Mouse (Mus musculus) right cerebral cortex, postnatal 25 days (tissue): Measurements from ENCODE around the gene Foxa1.

ENCODE experiments used
- DNase-seq: peaks from one replicate; pipeline ENCODE4 v3.0.0; 2022

Foxa1 gene

DNA sequence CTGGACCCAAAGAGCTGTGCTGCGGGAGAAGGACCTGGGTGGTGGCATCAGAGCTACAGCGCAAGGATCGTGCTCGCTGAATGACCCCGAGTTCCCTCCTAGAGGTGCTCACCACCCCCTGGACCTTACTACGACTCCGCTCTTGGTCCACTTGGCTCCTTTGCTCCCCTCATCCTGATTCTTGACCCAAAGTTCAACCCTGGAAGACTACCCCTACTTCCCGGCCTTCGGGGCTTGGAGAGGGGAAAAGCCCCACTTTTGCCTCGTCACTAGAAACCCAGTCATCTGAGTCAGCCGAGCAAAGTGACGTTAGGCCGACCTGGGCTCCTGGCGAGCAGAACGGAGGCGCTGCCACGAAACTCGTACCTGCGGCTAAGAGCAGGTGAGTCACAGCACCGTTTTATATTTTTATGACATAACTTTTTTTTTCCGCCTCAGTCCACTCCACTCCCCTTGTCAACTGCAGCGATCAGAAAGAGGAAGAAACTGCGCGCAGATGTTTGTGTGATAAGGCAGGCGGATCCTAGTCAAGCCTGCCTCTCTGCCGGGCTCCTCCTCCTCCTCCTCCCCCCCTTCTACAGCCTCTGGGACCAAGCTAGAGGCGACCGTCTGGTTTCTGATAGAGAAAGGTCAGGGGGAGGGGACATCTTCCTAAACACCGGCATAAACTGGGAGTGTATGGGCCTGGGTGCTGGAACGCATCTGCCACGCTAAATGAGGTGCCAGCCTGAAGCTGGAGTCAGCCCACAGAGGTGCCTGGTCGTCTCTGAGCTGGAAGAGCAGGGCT is at the start of gene Foxa1:
Gene Foxa1 (minus strand): TSS at position 502 of the 787 bp plus-strand sequence.
- peak; percentile 9 for DNase-seq

DNA sequence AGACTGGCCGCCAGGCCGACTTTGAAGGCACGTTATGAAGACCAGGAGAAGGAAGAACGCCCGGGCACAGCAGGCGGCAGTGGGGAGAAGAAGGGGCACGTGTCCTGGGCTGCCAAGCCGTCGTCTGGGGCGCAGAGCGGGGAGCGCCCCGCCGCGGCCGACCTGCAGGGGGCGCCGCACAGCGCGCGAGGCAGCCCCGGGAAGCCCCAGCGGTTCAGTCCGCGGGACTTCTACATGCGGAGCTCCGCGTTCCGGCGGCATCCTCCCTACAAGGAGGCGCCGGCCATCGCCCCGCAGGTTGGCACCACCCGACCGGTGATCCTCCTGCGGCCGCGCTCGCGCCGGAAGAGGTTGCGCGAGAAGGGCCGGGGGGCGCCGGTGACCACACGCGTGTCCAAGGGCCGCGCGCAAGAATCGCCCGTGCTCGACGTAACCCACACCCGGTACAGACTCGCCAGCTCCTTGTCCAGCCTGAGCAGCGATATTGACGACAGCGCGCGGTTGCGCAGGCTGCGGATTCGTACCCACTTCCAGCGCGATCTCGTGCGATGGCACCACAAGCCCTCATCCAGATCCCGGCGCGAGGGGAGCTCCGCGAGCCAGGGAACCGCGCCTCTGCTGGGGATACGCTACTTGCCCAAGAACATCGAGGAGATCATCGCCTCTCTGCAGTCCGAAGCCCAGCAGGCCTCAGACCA is 29.4 kb upstream of the Foxa1 start:
- peak; percentile 10 for DNase-seq

DNA sequence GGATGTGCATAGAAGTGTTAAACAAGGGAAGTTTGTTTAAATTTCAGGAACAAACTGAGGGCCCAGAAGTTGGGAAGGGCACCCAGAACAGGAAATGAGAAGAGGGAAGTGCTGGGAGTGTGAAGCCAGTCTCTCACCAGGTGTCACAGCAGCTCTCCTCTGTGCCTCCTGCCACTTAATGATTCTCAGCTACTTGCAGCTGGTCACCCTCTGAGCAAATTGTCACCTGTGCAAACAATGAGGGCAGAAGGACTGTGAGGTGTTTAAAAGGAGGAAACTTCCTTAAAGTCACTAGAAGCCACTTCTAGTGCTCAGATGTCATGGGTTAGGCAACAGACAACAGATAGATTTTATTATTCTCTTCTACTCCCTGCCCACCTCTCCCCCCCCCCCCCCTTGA is 25.7 kb upstream of the Foxa1 start:
- DNase-seq: no peak

DNA sequence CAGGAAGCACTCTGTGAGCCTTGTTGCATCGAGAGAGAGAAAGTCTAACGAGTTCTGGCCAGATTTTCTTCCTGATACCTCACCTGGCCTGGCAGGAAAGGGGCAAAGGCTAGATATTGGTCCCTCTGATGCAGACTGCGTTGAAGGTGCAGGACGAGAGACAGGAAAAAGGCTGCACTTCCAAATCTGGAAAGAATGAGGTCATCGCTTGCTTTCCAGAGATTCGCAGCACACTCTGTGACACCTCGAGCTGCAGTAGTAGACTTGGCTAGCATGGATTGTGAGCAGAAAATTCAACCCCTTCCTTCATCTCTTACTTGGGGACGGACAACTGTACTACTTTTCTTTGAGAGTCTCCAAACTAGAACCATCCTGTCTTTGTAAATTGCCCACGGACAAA is 25.1 kb upstream of the Foxa1 start:
- no peak for DNase-seq

DNA sequence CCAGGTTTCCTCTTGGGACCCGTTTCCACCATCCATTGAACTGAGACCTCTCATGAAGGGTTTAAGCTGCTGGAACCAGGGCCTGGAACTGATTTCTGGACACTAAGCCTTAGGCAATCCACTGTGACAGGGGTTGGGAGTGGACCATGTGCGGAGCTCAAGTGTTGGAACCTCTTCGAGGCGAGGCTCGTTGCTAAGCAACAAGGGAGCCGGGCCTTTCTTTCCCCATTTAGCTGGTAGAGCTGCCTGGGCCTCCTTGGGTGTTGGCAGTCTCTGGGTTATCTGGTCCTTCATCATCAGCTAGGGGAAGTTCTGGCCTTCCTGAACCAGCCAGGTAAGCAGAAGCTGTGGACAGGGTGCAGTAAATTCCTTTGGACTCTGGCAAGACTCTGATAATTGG is 17.2 kb upstream of the Foxa1 start, which contains the start of gene Ttc6:
Gene Ttc6 (plus strand): TSS at position 205 of the 400 bp plus-strand sequence.
- DNase-seq: no peak

DNA sequence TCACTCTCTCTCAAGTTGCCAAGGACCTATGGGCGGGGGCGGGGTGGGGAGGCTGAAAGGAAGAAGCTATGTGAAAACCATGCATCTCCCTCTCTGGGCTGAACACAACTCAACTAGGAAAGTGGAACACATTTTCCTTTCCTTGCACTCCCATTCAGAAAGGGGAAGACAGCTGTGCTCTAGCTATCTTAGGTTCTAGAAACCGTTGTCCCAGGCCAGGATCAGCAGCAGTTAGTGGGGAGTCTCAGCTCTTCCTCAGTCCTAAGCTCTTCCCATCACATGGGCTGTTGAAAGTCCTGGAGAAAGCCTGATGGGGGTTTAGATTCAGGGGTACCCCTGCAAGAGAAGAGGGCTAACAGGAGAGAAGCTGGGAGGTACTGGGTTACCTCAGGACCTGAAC is 7.4 kb upstream of the Foxa1 start:
- DNase-seq: no peak

DNA sequence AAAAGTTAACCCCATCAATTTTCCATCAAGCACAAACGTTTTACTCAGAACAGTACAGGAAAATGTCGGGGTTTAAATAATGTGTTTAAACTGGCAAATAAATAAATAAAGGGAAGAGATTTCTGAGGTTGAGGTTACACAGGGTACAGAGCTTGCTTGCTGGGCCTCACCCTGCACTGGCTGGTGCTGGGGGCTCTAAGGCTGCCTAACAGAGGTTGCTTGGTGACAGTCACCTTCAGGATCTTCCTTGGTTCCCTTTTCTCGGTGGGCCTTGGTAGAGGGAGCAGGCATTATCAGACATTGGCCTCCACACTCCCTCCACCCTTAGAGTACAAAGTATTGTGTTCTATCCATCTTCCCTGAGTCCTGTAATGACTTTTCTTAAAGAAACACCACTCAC is 5.6 kb upstream of the Foxa1 start:
- no peak for DNase-seq

DNA sequence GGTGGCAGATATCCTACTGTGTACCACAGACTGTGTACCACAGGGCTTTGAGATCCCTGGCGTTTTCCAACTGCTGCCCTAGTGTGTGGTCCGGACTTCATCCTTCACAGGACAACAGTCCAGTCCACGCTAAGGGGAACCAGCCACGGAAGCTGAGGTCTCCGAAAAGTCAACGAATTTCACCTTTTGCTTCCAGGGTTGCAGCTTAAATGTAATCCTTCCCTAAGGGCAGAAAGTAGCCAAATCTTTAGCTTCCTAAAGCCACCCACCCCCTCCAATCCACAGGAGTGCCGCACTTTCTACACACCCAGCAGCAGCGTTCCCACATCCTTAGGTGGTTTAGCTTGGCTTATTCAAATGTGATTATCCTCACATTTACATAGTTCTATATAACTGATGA is 4.2 kb upstream of the Foxa1 start:
- no peak for DNase-seq

DNA sequence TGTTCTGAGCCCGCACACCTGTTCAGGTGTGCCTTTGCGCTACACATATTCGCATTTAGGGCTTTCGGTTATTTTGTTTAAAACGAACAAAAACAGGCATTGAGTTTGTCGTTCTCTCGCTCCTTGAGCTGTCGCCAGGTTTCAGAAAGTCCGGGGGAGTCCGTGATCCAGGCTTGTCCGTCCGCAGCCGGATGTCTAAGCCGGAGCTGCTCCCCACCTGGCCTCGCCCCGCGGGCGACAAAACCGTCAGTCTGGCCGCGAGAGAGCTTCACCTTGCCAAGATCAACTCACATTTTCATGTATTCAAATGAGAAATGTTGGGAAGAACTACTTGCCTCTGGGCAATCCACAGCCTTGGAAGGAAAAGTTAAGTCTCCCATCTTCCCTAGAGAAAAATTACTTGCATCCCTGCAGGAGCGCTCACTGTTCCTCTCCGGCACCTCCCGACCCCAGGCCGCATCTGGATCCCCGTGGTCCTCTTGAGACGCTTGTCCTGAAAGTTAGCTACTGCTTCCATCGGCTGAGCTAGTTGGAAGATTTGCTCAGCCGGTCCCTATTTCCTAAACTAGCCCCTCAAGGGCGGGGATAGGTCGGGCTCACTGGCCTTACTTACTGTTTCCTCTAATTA is 3.6 kb upstream of the Foxa1 start:
- peak; percentile 17 for DNase-seq

DNA sequence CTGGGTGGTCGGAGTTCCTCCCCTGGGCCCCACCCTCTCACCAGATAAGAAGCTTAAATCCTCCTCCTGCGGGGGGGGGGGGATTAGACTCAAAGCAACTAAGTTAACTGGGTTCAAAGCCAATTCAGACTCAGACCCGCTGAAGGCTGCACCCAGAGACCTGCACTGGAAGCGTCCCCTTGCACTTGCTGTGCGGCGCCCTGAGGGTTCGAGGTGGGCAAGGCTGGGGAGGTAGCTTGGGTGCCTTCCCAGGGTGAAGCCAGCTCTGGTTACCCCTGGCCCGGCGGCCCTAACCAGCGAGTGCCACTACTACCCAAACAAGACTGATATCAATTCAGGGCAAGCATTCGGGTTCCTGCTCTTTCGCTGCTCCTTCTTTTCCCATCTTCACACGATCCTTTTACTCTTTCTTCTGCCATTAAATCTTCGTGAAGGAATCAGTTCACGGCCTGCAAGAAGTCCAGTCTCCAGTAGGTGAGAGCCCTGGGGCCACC is 3.0 kb upstream of the Foxa1 start:
- DNase-seq: no peak

DNA sequence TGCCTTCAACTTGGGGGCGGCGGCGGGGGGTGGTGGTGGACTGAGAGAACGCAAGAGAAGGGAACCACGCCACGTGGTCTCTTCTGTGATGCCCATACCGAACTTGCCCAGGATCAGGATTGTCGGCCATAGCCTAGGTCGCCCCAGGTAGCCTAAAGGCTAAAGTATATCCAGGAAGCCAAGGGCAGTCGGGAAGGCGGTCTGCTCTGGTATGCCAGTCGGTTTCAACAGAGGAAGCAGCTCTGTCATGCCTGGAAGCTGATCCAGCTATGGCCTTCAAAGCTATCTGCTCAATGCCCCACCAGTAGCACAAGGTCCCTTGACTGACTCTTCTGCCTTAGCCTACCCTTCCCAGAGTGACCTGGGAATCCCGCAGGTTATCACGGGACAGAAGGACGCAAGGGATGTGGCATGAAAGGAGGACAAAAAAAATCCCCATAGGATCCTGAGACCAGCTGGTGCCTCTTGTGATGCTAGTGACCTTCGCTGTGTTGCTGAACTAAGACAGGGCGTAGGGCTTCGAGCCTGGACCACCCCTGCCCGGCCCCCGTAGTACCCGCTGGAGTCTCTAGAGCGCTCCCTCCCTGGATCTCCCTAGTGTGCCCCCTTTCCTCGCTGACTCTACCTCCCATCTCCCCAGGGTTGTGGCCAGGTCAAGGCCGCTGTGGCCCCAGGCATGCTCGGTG is 2.4 kb upstream of the Foxa1 start:
- no peak for DNase-seq

DNA sequence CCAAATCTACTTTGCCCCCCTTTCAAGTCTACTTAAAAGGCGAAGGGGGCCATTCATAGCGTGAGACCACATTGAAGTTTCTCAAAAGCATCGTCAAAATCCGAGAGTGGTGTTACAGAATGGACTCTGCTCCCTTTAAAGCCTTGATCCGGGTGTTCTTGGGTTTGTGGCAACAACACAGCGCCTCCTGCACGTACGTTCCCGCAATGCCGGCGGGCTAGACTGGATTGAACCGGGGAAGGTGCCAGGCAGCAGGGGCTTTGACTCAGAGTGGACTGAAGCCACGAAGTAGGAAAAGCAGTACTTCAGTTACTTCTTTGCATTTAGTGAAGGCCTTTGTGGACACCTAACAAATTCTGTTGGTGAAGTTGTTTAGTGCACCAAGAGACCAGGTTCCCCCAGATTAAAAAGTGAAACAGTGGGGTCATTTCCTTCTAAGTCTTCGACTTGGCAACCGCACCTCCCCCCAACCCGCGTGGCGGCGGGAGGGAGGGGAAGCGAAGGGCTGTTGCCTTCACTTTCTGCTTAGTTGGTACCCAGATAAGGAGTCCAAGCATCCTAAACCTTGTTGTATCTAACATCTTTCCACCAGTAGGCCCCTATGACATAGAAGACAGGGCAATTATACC is 1.8 kb upstream of the Foxa1 start:
- DNase-seq: no peak

DNA sequence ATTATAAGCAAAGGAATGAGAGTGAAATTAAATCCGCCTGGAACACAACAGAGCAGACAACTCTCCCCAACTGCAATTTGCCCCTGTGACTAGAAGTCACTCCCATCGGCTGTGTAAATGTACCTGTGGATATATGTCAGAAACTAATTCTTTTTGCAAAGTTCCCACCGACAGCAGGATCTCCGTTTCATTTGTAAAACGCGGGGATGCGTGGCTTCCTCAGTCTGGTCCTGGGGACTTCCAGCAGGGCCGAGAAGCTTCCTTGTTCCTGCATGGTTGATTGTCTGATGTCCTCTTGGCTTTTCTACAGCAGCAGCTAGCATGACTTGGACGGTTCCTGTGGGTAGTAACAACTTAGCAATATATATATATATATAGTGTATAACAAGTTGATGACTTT is 1.2 kb upstream of the Foxa1 start:
- no peak for DNase-seq

DNA sequence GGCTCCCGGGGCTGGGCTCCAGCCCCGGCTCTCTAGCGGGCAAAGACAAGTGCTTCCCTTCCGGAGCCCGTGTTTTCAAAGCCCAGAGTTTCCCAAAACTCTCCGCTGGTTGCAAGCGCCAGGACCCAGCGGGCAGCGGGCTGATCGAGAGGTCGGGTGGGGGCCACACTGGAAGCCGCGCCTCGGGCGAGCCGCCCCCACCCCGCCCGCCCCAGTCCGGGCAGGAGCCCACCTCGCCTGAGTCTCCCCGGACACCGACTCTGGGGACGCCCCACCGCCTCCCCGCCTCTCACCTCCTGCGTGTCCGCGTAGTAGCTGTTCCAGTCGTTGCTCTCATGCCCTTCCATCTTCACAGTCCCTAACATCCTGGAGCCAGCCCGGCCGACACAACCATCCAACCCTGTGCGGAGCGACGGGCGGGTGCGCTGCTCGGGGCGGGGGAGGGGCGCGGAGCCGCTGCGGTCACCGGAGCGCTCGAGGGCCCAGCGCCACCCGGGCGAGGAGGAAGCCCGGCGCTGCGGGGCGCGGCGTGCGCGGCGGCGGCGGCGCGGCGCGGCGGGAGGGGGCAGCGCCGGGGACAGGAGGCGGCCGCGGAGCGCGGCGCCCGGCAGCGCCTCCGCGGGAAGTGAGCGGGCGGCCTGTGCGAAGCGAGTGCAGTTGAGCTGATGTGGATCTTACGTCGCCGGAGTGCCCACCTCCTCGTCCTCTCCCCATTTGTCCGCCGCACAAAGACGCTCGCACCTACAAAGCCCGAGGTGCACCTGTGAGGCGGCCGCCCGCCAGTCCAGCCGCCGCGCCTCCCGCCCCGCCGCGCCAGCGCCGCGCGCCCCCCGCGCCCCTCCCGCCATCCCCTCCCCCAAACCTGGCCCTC is 1.1 kb downstream of the Foxa1 start:
- DNase-seq: peak; percentile 14

DNA sequence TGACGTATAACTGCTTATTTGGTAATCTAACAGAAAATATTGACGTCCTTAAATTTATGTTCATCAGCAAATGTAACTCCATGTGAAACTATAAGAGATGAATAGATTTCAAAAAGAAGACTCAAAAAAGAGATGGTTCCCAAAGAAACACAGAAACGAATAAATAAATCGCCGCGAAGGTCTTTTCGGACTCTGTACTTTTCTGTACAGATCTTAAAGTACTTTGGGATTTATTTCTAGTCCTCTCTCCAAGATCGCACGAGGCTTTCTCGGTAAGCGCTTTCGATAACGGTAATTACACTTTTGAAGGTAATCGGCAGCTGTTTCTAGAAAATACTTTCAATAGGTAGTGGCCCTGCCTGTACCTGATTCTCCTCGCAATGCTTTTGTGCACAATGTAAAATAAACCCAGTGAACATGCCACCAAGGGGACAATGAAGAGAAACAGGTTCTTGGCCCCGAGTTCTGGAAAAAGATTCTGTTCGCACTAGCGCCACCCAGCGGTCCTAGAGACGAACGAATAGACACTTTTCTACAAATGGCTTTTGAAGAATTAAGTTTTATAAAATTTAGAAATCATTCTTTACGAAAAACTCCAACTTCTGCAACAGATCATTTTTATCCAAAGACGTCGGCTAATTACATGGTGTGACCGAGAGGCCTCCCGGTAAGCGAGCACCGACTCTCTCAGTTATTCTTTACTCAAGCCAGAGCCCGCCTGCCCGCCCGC is 1.9 kb downstream of the Foxa1 start:
- peak; percentile 25 for DNase-seq

DNA sequence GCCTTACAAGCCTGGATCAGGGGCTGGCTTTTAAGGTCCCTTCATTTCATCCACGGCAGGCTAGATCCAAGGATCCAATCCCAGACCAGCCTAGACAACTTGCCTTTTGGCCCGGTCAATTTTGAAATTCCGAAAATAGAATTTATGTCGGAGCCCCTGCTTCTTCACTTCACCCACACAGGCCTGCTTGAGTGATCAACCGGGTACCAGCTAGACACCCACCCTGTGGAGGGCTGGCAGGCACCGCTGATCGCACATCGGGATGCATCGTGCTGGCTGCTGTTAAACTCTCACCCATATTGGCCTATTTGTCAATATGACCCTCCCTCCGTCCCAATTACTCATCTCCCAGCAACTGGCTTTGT is 3.1 kb downstream of the Foxa1 start:
- DNase-seq: peak; percentile 7

DNA sequence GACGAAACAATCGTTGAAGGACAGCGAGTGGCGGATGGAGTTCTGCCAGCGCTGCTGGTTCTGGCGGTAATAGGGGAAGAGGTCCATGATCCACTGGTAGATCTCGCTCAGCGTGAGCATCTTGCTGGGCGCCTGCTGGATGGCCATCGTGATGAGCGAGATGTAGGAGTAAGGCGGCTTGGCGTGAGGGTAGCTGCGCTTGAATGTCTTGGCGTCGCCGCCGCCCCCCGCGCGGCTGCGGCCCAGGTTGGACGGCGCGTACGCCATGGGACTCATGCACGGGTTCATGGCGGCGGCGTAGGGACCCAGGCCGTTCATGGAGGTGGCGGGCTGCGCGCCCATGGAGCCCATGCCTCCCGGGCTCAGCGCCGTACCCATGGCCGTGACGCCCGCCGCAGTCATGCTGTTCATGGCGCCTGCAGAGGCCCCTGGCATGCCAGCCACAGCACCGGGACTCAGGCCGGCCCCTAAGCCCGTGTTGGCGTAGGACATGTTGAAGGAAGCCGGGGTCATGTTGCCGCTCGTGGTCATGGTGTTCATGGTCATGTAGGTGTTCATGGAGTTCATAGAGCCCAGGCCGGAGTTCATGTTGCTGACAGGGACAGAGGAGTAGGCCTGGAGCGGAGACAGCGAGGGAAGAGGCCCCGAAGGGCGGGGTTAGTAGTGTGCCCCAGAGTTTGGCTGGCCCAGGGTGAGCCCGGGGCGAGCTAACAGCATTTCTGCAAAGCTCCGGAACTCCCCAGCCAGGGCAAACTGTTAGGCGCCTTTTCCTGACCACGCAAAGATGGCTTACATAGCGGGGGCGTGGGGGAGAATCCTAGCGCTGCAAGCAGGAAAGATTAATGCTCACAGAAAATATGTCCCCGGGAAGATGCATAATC is 3.7 kb downstream of the Foxa1 start:
- no peak for DNase-seq

DNA sequence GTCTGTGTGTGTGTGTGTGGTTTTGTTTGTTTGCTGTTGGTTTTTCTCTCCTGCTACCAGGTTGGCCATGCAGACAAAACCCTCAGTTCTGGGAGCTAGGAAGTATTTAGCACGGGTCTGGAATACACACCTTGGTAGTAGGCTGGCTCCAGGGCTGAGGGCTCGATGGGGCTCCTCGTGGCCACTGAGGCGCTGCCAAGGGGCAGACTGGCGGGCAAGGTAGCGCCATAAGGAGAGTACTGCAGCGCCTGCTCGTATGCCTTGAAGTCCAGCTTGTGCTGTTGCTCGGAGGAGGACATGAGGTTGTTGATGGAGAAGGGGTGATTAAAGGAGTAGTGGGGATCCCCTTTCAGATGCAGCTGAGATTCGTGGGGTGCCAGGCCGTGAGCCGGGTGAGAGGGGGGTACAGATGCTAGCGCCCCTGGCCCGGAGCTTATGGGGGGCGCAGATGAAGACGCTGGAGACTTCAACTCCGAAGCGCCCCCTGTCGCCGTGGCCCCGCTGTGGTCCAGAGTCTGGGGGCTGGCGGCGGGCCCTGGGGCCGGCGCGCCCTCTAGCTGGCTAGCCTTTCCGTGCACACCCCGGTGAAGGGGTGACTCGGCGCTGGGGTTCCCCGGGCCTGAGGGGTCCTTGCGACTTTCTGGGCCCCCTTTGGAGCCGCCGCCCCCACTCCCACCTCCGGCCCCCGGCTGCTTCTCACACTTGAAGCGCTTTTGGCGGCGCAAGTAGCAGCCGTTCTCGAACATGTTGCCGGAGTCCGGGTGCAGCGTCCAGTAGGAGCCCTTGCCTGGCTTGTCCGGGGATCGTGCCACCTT is 4.6 kb downstream of the Foxa1 start:
- peak; percentile 8 for DNase-seq

DNA sequence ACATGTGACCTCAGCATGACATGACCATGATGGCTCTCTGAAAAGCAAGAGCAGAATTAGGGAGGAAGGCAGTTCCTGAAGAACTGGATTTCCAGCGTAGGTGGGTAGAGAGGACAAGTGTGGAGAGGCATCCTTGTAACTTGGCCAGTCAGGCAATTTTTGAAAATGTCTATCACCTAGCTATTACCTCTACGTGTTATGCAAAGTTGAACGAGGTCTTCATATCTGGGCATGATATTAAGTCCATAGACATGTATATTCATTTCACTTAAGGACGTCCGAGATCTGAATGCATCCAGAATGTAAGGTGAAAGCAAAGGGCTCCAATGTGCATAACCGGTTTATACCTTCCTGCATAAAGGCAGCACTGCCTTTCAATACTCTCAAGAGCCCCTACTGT is 5.6 kb downstream of the Foxa1 start:
- no peak for DNase-seq
